Mouse (Mus musculus) CD4-positive, CD25-positive, alpha-beta regulatory T cell, adult 2 months (primary cell): ENCODE results near the gene Dtx3l.

ENCODE experiments used
- DNase-seq: peaks from one replicate; pipeline ENCODE4 v3.0.0-alpha.2; 2012; ENCODE audit warnings: low read depth, low spot score

The Dtx3l gene

DNA sequence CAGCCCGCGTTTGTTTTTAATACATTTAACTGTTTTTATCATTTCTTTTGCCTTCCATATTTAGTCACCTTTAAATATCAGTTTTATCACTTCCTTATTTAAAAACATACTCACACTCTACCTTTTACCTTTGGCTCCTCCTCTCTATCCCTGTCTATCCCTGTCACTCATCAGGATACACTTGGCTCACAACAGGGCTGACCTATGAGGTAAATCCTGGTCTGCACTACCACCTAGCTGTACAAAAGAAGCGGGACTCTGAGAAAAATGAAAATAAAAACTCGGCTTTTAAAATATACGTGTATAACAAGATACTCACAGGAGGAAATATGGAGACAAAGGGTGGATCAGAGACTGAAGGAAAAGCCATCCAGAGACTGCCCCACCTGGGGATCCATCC, 50.0 kb downstream of the Dtx3l start:
- no peak for DNase-seq

DNA sequence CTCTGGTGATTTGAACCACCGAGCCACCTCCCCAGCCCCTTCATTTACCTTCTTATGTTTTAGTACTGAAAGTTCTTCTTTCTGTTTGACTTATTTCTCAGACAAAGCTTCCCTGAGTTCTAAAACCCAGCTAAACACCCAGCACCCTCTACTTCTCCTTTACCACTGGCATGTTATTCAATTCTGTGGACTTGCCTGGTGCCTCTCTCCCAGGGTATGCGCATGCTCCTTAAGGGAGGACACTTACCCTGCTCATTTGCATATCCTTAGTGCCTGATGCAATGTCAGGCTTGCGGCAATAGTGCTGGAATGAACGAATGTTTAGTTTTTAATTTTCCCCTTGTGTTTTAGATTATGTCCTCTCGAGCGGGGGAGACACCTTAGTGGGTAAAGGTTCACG, 50.8 kb downstream of the Dtx3l start:
- DNase-seq: no peak
